Mouse (Mus musculus) frontal cortex, postnatal 25 days (tissue): ENCODE measurements around the gene Malsu1.

ENCODE experiments used
- DNase-seq, 2 experiments: peaks; one replicate each; pipeline ENCODE4 v3.0.0; 2022; ENCODE audit warnings: low spot score in 2 of 2

The Malsu1 gene

DNA sequence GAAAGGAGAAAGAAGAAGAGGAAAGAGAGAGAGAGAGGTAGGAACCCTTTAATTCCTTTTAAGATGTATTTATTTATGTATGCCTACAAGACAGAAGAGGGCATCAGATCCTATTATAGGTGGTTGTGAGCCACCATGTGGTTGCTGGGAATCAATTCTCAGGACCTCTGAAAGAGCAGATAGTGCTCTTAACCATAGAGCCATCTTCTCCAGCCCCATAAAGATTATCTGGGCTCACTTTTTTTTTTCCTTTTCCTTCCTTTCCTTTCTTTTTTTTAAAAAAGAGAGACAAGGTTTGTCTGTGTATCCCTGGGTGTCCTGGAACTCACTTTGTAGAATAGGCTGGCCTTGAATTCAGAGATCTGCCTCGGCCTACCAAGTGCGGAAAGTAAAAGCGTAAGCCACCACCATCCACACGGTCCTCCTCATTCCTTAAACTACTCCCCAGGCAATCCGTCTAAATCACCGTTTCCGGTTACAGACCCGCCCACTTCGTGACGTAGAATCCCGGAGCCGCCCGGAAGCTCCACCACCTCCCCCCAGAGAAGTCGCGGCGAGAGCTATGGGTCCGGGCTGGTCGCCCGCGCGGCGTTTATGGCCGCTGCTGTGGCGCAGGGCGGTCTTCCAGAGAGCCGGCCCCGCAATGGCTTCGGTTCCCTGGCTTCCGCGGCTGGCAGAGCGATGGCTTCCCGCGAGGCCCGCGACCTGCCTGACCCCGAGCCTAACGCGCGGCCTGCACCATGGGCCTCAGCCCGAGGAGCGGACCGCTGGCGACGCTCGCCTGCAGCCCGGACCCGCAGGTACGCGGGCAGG is at the start of gene Malsu1:
TSS of gene Malsu1 (plus strand) at position 492 of the 813 bp plus-strand sequence.
- DNase-seq, result peak; percentile 91 to 94

DNA sequence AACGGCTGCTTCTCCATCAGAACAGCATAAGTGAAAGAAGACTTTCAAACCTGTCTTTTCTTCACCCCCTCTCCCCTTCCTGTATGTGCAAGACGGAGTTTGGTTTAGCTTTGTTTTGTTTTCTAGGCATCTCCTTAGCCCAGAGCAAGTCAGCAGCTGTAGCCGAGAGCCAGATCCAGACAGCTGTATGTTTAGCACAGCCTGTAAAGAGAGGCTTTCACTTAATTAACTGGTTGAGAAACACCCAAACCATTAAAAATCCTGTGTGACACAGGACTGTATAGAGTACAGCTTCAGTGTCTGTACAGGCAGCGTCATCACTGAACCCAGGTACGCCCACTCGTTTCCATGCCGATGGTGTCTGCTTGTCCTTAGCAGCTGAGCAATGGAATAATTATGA is 48.3 kb upstream of the Malsu1 start:
- DNase-seq, result no peak

DNA sequence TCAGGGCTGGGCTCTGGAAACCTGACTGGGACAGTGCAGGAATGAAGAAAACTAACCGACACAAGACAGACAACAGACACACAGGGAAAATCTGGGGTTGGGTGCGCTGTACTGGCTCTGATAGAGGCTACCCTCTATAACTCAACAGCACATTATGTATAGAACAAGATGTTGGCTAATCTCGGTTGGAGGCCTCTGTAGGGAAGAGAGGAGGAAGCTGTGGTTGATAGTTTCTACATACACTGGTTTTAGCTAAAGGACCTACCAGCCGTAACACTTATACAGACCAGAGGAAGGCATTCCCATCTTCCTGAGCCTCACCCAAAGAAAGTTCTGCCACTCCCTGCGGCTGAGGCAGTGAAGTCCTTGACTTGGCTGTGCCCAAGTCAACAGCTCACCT is 47.1 kb upstream of the Malsu1 start:
- DNase-seq, result no peak

DNA sequence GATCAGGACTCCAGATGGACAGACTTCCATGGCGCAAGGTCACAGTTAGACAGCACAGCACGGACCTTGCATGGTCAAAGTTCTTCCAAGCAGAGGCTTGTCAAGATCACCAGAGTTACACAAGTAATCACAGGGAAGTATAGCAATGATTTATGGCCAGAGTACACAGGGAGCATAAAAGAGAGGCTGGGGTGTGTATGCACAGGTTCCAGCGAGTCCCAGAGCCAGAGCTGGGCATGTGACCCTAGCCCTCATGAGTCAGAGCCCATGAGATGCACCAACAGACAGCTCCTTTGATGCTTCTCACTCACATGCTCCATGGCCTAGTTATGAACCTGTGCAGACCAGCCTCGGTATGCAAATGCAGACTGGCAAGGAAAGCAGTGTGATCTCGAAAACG is 45.6 kb upstream of the Malsu1 start:
- DNase-seq, result no peak

DNA sequence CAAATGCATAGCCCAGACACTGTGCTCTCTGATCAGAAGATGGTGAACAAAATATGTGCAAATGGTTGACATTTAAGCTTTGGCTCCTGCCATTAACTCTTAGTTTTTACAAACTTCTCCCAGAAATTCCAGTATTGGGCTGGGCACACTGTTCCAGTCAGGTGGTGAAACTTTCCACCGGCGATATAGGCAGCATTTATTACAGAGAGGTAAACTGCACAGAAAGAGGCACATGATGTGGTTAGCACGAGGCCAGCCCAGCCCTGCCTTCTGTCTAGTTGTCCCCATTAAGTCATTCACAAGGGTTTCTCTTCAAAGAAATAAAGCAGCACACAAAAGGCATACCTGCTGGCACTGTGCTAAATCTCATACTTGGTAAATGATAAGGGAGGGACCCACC is 44.9 kb upstream of the Malsu1 start:
- DNase-seq, result no peak

DNA sequence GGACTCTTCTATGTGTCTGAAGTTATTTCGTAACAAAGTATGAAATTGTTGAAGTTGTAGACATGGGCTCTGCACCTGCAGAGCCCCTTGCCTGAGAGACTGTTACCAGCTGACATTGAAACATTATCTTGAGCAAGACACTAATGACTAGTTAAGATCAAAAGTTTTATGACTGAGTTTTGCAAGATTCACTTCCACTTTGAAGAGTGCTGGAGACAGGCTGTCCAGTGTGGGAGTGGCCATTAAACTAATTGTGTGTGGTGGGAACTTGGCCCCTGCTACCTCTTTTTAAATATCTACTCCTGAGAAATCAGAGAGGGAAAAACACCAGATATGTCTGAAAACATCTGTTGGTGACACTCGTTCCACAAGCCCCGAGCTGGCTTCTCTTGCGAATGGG is 42.4 kb upstream of the Malsu1 start:
- DNase-seq, result no peak

DNA sequence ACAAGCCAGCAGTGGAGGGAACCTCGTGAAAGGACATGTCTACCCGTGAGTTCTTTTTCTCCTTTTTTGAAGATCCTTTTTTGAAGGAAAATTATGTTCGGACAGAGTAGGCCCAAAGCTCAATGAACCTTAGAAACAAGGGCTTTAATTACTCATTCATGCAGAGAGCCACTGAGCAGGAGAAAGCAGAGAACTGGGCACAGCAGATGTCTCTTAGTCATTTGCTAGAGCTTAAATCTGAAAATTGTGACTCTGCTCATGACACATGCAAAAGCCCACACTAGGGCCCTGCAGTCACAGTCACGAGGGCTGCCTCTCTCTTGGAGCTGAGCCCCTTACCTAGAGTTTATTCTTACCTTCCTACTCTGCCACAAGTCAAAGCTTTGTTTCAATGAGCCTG is 40.8 kb upstream of the Malsu1 start:
- no peak for DNase-seq

DNA sequence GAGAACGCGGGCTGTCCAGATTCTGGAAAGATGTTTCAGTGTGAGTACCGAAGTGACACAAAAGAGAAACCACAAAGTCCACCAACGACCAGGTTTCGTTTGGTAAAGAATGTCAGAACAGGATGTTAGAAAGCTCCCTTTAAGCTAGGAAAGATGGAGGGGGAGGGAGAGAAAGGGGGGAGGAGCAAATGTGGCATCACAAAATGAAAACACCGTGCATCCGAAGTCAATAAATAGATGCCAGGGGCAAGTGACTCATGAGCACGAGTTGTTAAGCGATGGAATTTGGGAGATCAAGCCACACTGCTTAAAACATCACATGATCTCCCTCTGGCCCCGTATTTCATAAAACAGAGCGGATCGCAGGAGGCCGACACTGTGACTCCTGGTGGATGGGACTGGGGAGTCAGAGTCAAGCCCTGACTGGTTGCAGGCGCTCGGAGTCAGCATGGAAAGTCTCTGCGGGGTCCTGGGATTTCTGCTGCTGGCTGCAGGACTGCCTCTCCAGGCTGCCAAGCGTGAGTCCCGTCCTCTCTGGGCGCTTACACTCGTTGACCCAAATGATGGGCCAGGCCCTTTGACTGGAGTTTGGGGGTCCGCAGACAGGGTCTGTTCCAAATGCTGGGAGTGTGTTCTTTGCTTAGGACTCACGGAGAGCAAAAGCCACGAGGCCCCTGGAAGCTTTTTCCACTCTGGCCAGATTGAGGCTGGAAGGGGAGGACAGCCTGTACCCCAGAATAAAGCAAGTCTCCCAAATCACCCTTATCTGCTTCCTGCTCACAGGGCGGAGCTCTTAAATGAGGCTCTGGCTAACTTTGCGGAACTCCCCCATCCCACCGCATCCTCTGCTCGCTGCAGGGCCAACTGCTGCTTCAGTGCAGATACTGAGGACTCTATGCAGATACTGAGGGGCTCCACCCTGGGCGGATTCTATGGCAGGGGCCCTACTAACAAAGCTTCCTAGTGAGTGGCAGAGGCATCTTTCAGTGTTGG is 37.0 kb upstream of the Malsu1 start, which contains the start of gene Gpnmb:
TSS of gene Gpnmb (plus strand) at position 272 of the 993 bp plus-strand sequence.
- no peak for DNase-seq

DNA sequence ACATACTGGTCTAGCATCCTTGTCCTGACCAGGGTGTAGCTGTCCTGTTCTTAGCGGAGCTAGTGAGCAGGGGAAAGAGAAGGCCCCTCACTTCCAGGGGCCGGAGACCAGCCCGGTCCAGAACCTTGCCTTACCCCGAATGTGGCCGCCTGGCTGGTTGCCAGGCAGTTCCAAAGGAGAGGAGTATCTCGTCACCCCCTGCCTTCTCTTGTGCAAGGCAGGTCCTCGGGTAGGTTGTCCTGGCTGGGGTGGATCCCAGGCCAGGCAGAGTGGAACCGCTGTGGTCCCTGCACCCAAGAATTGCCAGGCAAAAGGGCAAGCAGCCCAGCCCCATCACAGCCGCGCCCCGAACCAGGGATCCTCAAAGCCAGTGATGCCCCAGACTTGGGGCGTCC is 36.3 kb upstream of the Malsu1 start:
- DNase-seq, result no peak

DNA sequence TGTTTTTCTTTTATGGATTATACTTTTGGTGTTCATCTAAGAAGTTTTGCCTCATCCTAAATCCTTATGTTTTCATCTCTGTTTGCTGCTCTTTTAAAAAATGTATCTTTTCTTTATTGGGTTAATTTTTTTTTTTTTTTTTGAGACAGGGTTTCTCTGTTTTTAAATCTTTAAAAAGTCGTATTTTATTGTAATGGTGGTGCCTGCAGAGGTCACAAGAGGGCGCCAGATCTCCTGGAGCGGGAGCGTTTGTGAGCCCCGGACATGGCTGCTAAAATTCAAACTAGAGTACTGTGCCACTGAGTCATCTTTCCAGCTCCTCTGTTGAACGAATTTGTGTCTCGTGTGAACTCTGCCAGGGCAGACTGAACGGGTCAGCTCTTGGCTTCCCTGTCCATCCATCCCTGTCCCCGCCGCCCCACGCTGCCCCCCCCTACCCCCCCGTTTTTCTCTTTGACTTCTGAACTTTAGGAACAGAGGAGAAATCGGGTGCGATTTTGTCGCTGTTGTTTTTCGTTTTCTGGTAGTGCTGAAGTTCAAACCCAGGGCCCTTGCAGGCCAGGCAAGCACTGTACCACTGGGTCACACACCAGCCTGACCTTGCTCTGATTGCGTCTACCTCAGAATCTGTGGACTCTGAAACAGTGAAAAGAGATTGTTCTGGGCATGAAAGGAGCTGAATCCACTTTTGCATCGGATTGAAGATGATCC is 34.0 kb upstream of the Malsu1 start:
- peak; percentile 23 to 47 for DNase-seq

DNA sequence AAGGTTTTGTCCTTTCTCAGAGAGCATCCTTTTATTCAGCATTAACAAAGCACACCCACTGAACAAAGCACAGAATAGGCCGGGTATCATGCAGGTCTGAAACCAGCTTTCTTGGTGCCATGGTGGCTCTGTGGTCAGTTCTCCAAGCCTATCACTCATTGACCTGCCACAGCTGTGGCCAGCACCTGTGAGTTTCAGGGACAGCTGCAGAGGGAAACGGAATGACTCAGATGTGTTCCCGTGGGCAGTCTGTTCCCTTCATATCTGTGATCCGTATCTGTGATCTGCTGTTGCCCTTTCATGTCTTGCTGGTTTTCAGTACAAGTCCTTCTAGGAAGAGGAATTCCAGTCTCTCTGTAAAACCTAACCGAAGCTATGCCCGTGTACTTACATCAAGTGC is 27.1 kb upstream of the Malsu1 start:
- DNase-seq, result no peak

DNA sequence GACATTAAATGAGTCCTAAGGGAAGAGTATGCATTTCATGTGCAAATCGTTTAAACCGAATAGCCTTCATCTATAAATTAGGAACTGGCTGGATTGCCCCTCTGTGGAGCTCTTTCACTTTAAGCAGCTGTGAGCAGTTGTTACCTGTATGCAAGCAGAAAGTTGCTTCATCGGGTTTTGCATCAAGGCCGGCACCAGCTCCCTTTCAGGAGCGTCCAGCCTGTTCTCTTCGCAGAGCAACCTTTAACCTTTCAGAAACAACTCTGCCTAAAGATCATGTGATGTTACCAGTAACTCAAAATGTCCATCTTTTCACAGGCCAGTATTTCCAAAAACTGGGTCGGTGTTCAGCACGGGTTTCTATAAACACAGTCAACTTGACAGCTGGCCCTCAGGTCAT is 26.6 kb upstream of the Malsu1 start:
- no peak for DNase-seq

DNA sequence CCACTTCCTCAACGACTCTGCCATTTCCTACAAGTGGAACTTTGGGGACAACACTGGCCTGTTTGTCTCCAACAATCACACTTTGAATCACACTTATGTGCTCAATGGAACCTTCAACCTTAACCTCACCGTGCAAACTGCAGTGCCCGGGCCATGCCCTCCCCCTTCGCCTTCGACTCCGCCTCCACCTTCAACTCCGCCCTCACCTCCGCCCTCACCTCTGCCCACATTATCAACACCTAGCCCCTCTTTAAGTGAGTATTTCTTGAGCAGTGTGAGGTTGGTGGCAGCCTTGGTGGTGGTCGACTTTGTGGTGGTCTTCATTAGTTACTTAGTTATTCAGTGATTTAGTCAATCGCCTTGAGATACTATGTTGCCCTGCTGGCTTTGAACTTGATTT is 25.7 kb upstream of the Malsu1 start:
- DNase-seq, result no peak

DNA sequence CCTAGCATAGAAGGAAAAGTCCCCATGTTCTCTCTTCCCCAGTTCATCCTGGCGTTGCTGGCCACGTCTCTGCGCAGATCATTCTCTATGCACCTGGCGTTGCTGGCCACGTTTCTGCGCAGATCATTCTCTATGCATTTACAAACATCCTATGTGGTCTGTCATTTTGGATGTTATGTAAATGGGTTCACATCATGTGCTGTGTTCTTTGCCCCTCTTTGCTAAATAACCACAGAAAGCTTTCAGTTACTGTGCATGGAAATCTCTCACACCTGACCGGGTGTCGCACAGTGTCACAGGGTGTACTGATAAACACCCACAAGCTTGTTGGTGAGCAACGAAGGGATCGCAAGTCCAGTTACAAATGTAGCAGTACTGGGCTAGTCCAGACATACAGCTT is 25.2 kb upstream of the Malsu1 start:
- DNase-seq, result no peak

DNA sequence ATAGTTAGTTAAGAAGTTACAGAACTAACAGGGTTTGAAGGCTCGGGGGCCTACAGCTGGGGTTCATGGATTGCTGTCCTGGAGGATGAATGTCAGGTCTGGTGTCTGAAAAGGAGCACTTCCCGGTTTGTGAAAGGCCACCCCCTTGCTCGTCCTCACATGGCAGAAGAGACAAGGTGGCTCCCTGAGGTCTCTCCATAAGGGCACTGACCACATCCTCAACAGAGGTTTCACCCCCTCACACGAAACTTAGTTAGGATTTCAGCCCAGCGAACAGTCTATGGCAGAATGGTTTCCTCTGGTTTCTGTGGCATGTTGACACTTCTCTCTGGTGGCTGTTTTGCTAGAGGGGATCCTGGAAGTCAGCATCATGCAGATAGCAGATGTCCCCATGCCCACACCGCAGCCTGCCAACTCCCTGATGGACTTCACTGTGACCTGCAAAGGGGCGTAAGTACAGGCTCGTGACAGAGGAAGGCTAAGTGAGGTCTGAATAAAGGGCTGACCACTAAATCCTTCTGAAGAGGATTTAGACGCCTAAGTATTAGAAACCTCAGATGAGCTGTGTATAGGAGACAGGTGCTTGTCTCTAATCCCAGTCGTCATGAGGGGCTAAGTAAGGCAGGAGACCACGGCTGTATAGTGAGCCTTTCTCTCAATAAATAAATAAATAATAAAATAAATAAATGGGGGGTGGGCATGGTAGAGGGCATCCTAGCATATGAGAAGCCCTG is 22.8 kb upstream of the Malsu1 start:
- DNase-seq, result no peak

DNA sequence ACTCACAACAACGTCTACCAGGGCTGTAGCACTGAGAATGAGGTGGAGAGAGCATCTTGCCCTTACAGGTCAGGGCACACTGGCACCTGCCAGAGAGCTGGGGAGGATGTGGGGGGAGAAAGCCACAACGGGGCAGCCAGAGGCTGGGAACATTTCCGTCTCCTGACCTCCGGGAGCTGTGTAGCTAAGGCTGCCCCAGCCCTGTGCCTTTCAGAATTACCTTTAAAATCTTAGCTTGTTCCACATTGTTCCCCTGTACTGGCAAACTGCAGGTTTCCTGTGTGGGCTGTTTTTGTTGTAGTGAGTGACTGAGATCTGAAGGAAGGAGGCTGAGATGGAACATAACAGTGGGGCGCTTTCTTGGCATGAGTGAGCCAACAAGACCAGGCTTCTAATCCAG is 21.4 kb upstream of the Malsu1 start:
- no peak for DNase-seq

DNA sequence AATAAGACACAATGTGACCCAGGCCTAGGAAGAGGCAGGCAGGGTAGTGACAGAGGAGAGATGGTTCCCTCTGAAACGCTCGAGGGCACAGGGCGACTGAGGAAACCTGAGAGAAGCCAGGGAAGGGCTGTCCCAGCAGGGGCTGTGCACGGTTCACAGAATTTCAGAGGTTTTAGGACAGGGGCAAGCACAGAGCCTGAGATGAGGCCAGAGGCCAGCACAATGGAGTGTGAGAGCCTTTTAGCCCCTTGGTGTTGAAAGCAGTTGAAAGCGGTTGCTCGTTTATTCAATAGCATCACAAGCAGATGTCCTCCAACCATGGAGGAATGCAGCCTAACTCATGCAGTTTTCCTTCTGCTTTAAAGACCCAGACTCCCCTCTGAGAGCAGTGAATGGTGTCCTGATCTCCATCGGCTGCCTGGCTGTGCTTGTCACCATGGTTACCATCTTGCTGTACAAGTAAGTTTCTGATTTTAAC is 18.3 kb upstream of the Malsu1 start:
- no peak for DNase-seq

DNA sequence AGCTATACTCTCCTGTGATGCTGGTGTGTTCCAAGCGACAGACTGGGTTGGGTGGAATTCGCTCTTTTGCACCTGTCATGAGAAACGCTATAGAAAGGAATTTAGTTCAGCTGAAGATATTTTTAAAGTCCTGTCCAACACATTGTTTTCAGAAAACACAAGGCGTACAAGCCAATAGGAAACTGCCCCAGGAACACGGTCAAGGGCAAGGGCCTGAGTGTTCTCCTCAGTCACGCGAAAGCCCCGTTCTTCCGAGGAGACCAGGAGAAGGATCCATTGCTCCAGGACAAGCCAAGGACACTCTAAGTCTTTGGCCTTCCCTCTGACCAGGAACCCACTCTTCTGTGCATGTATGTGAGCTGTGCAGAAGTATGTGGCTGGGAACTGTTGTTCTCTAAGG is 17.6 kb upstream of the Malsu1 start:
- no peak for DNase-seq

DNA sequence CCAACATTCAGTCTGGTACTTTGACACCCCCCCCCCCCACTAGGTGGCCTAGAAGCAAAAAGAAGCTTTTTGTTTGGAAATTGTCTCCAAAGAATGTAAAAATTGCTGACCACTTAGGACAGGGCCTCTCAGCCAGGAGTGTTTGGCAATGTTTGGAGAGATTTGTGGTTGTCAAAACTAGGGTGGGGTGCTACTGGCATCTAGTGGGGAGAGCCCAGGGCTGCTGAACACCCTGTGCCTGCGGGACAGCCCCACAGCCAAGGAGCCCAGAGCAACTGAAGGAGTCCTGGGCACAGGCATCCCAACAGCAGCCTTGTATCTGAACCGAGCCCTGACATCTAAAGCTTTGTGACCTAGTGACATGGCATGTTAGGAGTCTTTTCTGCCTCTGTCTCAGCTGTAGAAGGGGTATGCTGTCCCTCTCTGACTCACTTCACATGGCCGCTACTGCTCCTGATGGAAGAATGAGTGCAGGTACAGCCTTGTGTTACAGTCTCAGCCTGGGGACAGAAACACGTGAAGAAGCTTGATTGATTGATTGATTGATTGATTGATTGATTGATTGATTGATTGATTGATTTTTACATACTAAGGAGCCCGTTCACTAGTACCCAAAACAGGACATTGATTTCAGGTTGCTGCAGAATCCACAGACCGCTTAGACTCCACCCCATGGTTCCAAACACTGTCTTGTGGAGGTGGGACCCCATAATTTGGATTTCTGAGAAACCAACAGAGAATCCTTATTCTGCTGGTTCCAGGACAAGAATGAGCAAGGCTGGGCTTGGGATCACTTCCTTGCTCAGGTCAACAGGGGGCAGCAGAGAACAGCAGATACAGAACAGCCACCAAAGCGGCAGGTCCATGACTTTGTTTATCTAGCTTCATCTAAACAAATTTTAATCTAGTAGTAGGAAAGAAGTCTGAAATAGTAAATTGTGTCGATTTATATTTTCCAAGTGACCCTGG is 16.3 kb upstream of the Malsu1 start:
- peak; percentile 37 to 63 for DNase-seq

DNA sequence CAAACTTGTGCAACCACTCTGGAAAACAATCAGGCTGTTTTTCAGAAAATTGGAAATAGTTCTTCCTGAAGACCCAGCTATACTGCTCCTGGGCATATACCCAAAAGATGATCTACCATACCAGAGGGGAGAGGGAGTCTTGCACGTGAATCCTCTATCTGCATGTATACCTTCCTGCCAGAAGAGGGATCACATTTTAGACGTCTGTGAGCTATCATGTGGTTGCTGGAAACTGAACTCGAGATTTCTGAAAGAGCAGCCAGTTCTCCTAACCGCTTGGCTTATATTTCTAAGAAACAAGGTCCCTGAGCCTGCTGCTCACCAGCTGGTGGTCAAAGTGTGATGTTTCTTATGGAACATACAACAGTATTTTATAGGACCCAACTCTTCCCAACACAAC is 5.2 kb upstream of the Malsu1 start:
- DNase-seq, result no peak
